11 mouse cellular contexts compared by ENCODE assay signal in genomic region chr8:104373779-104374178, GRCm38 (mm10). TPM values are rescaled to one million over a fixed set of nuclear protein-coding genes. Genes with fewer than 3 reads are reported as not detected.
DNase-seq lines count a peak whose midpoint lies in the region; ATAC-seq and TF ChIP-seq lines count a peak whose summit lies in the region.
"Had no signal": no experiment of that assay in that cellular context is flagged by ENCODE, and none has a peak within 500 bp of the region (broad histone marks: within the 10 kb centered on the region; RNA-seq: fewer than 3 reads in every experiment).

No protein-coding gene starts in this region.

- 75% methylated on average over 11 of the region's 11 CpGs for WGBS in bone marrow, adult 2 months
- WGBS in midbrain, embryonic 14.5 days, result 84% methylated on average over 11 of the region's 11 CpGs

- no peak for ATAC-seq in midbrain, embryonic 14.5 days (ENCODE audit: low FRiP score, low TSS enrichment)

- H3K27ac ChIP-seq in bone marrow, adult 2 months (ENCODE audit: control insufficient read depth, insufficient read depth, low read depth, low read length, poor library complexity), result no peak overlapping the region
- 0 out of 2 replicates have a peak overlapping the region, but pooled peaks have one; percentile 45 for H3K27ac ChIP-seq in midbrain, embryonic 14.5 days (replicated peaks; ENCODE audit: low read depth, low read length)

- no peaks in the 10 kb centered on the region for H3K9me3 ChIP-seq in midbrain, embryonic 14.5 days (ENCODE audit: control insufficient read depth, low read length)

- H3K36me3 ChIP-seq in midbrain, embryonic 14.5 days (ENCODE audit: control insufficient read depth, insufficient read depth, low read length), result no peaks in the 10 kb centered on the region

- no peaks in the 10 kb centered on the region for H3K27me3 ChIP-seq in midbrain, embryonic 14.5 days (ENCODE audit: control insufficient read depth, insufficient read depth, low read length)

- no peak overlapping the region for H3K4me3 ChIP-seq in bone marrow, adult 2 months (replicated peaks; ENCODE audit: control insufficient read depth, low read depth, low read length)
- no peak overlapping the region for H3K4me3 ChIP-seq in midbrain, embryonic 14.5 days (replicated peaks; ENCODE audit: low read depth, low read length)

- H3K4me1 ChIP-seq in bone marrow, adult 2 months (ENCODE audit: control insufficient read depth, insufficient read depth, low read length), result no peaks in the 10 kb centered on the region
- peaks cover 20% of the 10 kb centered on the region for H3K4me1 ChIP-seq in midbrain, embryonic 14.5 days (ENCODE audit: control insufficient read depth, insufficient read depth, low read length)

- no peak overlapping the region for H3K4me2 ChIP-seq in midbrain, embryonic 14.5 days (ENCODE audit: low read length)

- no peak for TF ChIP-seq POLR2A in bone marrow, adult 2 months (IDR thresholded peaks at IDR 0.05; ENCODE audit: borderline replicate concordance, control insufficient read depth, low read depth, low read length)

- DNase-seq in kidney, adult 11 months, result peak; percentile 52
- DNase-seq in kidney, adult 8-10 months, result no peak
- peak; percentile 38 for DNase-seq in kidney, adult 18-20 months
- no peak for DNase-seq in midbrain, embryonic 14.5 days
- no peak for DNase-seq in spleen, postnatal 10 days (ENCODE audit: low spot score in 2 of 2)
- DNase-seq in embryo, embryonic 10 days (ENCODE audit: low spot score), result no peak
- DNase-seq: adrenal gland, postnatal 25 days; gastrocnemius, postnatal 10 days; spleen, adult 18-20 months had no signal

- peak; percentile 23; the same call in 1 of the 2 replicates for TF ChIP-seq CTCF in bone marrow, adult 2 months (IDR thresholded peaks at IDR 0.05; ENCODE audit: control insufficient read depth, insufficient read depth, low read length)

- no peak overlapping the region for H3K9ac ChIP-seq in midbrain, embryonic 14.5 days (replicated peaks; ENCODE audit: low read length)

RNA-seq across cellular contexts. Expression of gene Cmtm4, which starts 21.8 kb away (rescaled TPM):
- 0.50 and 2.4 TPM in 2 replicates for polyA plus RNA-seq in bone marrow, adult 2 months (2011; ENCODE audit: insufficient read depth, insufficient read length, low replicate concordance, missing spikeins)
- polyA plus RNA-seq in midbrain, embryonic 14.5 days (2014; fragmentation: Nextera tagmentation; extraction: Ambion mirVana), result 3.6 and 5.1 TPM in 2 replicates

RNA-seq across cellular contexts. Expression of gene Cmtm3, which starts 34.6 kb away (rescaled TPM):
- polyA plus RNA-seq in bone marrow, adult 2 months (2011; ENCODE audit: insufficient read depth, insufficient read length, low replicate concordance, missing spikeins), result 21.4 and 22.8 TPM in 2 replicates
- polyA plus RNA-seq in midbrain, embryonic 14.5 days (2014; fragmentation: Nextera tagmentation; extraction: Ambion mirVana), result 28.6 and 36.9 TPM in 2 replicates

RNA-seq across cellular contexts. Expression of gene Cmtm2b, which starts 51.7 kb away (rescaled TPM):
- polyA plus RNA-seq in bone marrow, adult 2 months (2011; ENCODE audit: insufficient read depth, insufficient read length, low replicate concordance, missing spikeins), result not detected in 2 replicates
- polyA plus RNA-seq in midbrain, embryonic 14.5 days (2014; fragmentation: Nextera tagmentation; extraction: Ambion mirVana), result not detected in 2 replicates
- polyA plus RNA-seq: lung, embryonic 16.5 days had no signal

RNA-seq across cellular contexts. Expression of gene Gm11020, which starts 52.4 kb away (rescaled TPM):
- not detected in 2 replicates for polyA plus RNA-seq in bone marrow, adult 2 months (2011; ENCODE audit: insufficient read depth, insufficient read length, low replicate concordance, missing spikeins)
- not detected in 2 replicates for polyA plus RNA-seq in midbrain, embryonic 14.5 days (2014; fragmentation: Nextera tagmentation; extraction: Ambion mirVana)
- polyA plus RNA-seq: lung, embryonic 16.5 days had no signal

Comparison
In these comparisons a context has a peak if more than half of its experiments do, and no peak if none do; other contexts are left out.
1. DNase-seq: peak in kidney, adult 11 months (single experiment) and kidney, adult 18-20 months (single experiment); none in kidney, adult 8-10 months (0 of 2), midbrain, embryonic 14.5 days (single experiment), spleen, postnatal 10 days (0 of 2) and embryo, embryonic 10 days (single experiment).